Mouse (Mus musculus): ENCODE results near the gene B3galnt2. TPM values are rescaled to one million over a fixed set of nuclear protein-coding genes. Genes with fewer than 3 reads are reported as not detected.

The B3galnt2 gene
- polyA plus RNA-seq, 1 experiment from 2014 or later = 33.0 TPM

GRCm38 (mm10) chr13:14035875-14036630 is 81.8 kb downstream of the B3galnt2 start:
- DNase-seq (ENCODE audit: low spot score) (no peak), ATAC-seq (ENCODE audit: low FRiP score) (no peak)
- Histone ChIP-seq H3K36me3 (ENCODE audit: control insufficient read depth, insufficient read depth, low read length) (no peaks in the 10 kb centered on the region), H3K4me3 (ENCODE audit: low read depth, low read length) (no peak overlapping the region), H3K9me3 (ENCODE audit: control insufficient read depth, low read length) (no peaks in the 10 kb centered on the region), H3K4me2 (replicated peaks; ENCODE audit: low read depth, low read length) (no peak overlapping the region), H3K4me1 (replicated peaks; ENCODE audit: control insufficient read depth, insufficient read depth, low read length) (no peaks in the 10 kb centered on the region), H3K27me3 (ENCODE audit: control insufficient read depth, insufficient read depth, low read length) (no peaks in the 10 kb centered on the region), H3K27ac (ENCODE audit: low read depth, low read length) (no peak overlapping the region), H3K9ac (ENCODE audit: low read depth, low read length) (no peak overlapping the region)
- WGBS = 95% methylated on average over 11 of the region's 11 CpGs

GRCm38 (mm10) chr13:14038911-14039291 is 84.6 kb downstream of the B3galnt2 start:
- H3K27ac ChIP-seq (ENCODE audit: low read depth, low read length) = peak overlapping the region; percentile 90; the same call in 1 of the 2 replicates
- ATAC-seq (ENCODE audit: low FRiP score) (peak; percentile 66), DNase-seq (ENCODE audit: low spot score) (no peak)
- H3K9ac ChIP-seq (ENCODE audit: low read depth, low read length) = peak overlapping the region; percentile 85
- H3K9me3 ChIP-seq (ENCODE audit: control insufficient read depth, low read length) = no peaks in the 10 kb centered on the region
- no peaks in the 10 kb centered on the region for H3K27me3 ChIP-seq (ENCODE audit: control insufficient read depth, insufficient read depth, low read length)
- peak overlapping the region; percentile 64 for H3K4me3 ChIP-seq (ENCODE audit: low read depth, low read length)
- no peaks in the 10 kb centered on the region for H3K36me3 ChIP-seq (ENCODE audit: control insufficient read depth, insufficient read depth, low read length)
- H3K4me1 ChIP-seq (replicated peaks; ENCODE audit: control insufficient read depth, insufficient read depth, low read length) = no peaks in the 10 kb centered on the region
- WGBS = 4% methylated on average over 8 of the region's 8 CpGs
- H3K4me2 ChIP-seq (replicated peaks; ENCODE audit: low read depth, low read length) = peak overlapping the region; percentile 72

- no peaks in the 10 kb centered on the region for H3K9me3 ChIP-seq (ENCODE audit: control insufficient read depth, low read length)
- ATAC-seq (ENCODE audit: low FRiP score) (peak; percentile 98), DNase-seq (ENCODE audit: low spot score) (peak; percentile 93)
- H3K4me2 ChIP-seq (replicated peaks; ENCODE audit: low read depth, low read length) = peak within 1 kb of the TSS; percentile 72
- peak within 1 kb of the TSS; percentile 64 for H3K4me3 ChIP-seq (ENCODE audit: low read depth, low read length)
- no peaks in the 10 kb centered on the region for H3K36me3 ChIP-seq (ENCODE audit: control insufficient read depth, insufficient read depth, low read length)
- peak within 1 kb of the TSS; percentile 90 for H3K27ac ChIP-seq (ENCODE audit: low read depth, low read length)
- H3K27me3 ChIP-seq (ENCODE audit: control insufficient read depth, insufficient read depth, low read length) = no peaks in the 10 kb centered on the region
- H3K9ac ChIP-seq (ENCODE audit: low read depth, low read length) = peak within 1 kb of the TSS; percentile 85
- 1% methylated on average over 35 of the region's 35 CpGs for WGBS
- H3K4me1 ChIP-seq (replicated peaks; ENCODE audit: control insufficient read depth, insufficient read depth, low read length) = no peaks in the 10 kb centered on the region
Observed at GRCm38 (mm10) chr13:14039292-14039965, 85.2 kb downstream of the B3galnt2 start, which contains the start of gene Tbce. TSS of gene Tbce (minus strand) at chr13:14039638.

- Histone ChIP-seq H3K27me3 (ENCODE audit: control insufficient read depth, insufficient read depth, low read length) (no peaks in the 10 kb centered on the region), H3K9ac (ENCODE audit: low read depth, low read length) (peak overlapping the region; percentile 85; the same call in 1 of the 2 replicates), H3K36me3 (ENCODE audit: control insufficient read depth, insufficient read depth, low read length) (no peaks in the 10 kb centered on the region), H3K4me3 (ENCODE audit: low read depth, low read length) (peak overlapping the region; percentile 64), H3K4me1 (replicated peaks; ENCODE audit: control insufficient read depth, insufficient read depth, low read length) (no peaks in the 10 kb centered on the region), H3K9me3 (ENCODE audit: control insufficient read depth, low read length) (no peaks in the 10 kb centered on the region), H3K4me2 (replicated peaks; ENCODE audit: low read depth, low read length) (peak overlapping the region; percentile 58), H3K27ac (ENCODE audit: low read depth, low read length) (no peak overlapping the region)
- 65% methylated on average over 5 of the region's 5 CpGs for WGBS
- no peak for DNase-seq (ENCODE audit: low spot score)
- ATAC-seq (ENCODE audit: low FRiP score) = no peak
Observed at GRCm38 (mm10) chr13:14040186-14040585, 85.9 kb downstream of the B3galnt2 start.

- H3K27me3 ChIP-seq (ENCODE audit: control insufficient read depth, insufficient read depth, low read length) = no peaks in the 10 kb centered on the region
- no peak overlapping the region for H3K27ac ChIP-seq (ENCODE audit: low read depth, low read length)
- no peak overlapping the region for H3K4me3 ChIP-seq (ENCODE audit: low read depth, low read length)
- no peaks in the 10 kb centered on the region for H3K9me3 ChIP-seq (ENCODE audit: control insufficient read depth, low read length)
- H3K4me1 ChIP-seq (replicated peaks; ENCODE audit: control insufficient read depth, insufficient read depth, low read length) = no peaks in the 10 kb centered on the region
- H3K4me2 ChIP-seq (replicated peaks; ENCODE audit: low read depth, low read length) = no peak overlapping the region
- DNase-seq (ENCODE audit: low spot score) (no peak), ATAC-seq (ENCODE audit: low FRiP score) (no peak)
- H3K9ac ChIP-seq (ENCODE audit: low read depth, low read length) = no peak overlapping the region
- H3K36me3 ChIP-seq (ENCODE audit: control insufficient read depth, insufficient read depth, low read length) = no peaks in the 10 kb centered on the region
Observed at GRCm38 (mm10) chr13:14043851-14044250, 89.6 kb downstream of the B3galnt2 start.

- no peaks in the 10 kb centered on the region for H3K4me1 ChIP-seq (replicated peaks; ENCODE audit: control insufficient read depth, insufficient read depth, low read length)
- DNase-seq (ENCODE audit: low spot score) = no peak
- no peak overlapping the region for H3K4me2 ChIP-seq (replicated peaks; ENCODE audit: low read depth, low read length)
- H3K27ac ChIP-seq (ENCODE audit: low read depth, low read length) = no peak overlapping the region
- H3K9ac ChIP-seq (ENCODE audit: low read depth, low read length) = no peak overlapping the region
- no peaks in the 10 kb centered on the region for H3K27me3 ChIP-seq (ENCODE audit: control insufficient read depth, insufficient read depth, low read length)
- 78% methylated on average over 2 of the region's 2 CpGs for WGBS
- H3K36me3 ChIP-seq (ENCODE audit: control insufficient read depth, insufficient read depth, low read length) = no peaks in the 10 kb centered on the region
- ATAC-seq (ENCODE audit: low FRiP score) = no peak
- no peak overlapping the region for H3K4me3 ChIP-seq (ENCODE audit: low read depth, low read length)
- H3K9me3 ChIP-seq (ENCODE audit: control insufficient read depth, low read length) = no peaks in the 10 kb centered on the region
Observed at GRCm38 (mm10) chr13:14044521-14044920, 90.3 kb downstream of the B3galnt2 start.

Other genes with a start within 250 kb of the B3galnt2 start
- 2.6 and 3.5 TPM in 2 replicates for gene Gng4, start 170.4 kb upstream of the B3galnt2 start, polyA plus RNA-seq (2014; fragmentation: Nextera tagmentation; extraction: Ambion mirVana)
- gene Tbce, start 85.2 kb downstream of the B3galnt2 start, polyA plus RNA-seq (2014; fragmentation: Nextera tagmentation; extraction: Ambion mirVana) = 74.7 and 78.5 TPM in 2 replicates
- gene Arid4b, start 108.8 kb downstream of the B3galnt2 start, polyA plus RNA-seq (2014; fragmentation: Nextera tagmentation; extraction: Ambion mirVana) = 78.9 and 113 TPM in 2 replicates
- gene Ggps1, start 109.0 kb downstream of the B3galnt2 start, polyA plus RNA-seq (2014; fragmentation: Nextera tagmentation; extraction: Ambion mirVana) = 75.2 and 89.4 TPM in 2 replicates

Data from hindbrain, embryonic 11.5 days (tissue).